Mouse (Mus musculus) heart, postnatal 0 days (tissue): ENCODE results near the gene Mfsd5. TPM values are rescaled to one million over a fixed set of nuclear protein-coding genes. Genes with fewer than 3 reads are reported as not detected.

Experiments used
- ATAC-seq: fragments of 200-750 bp; cut with Nextera tagmentation; 2 replicates; pipeline ENCODE4 v1.8.0; 2017; ENCODE audit warnings: low read depth, moderate number of reproducible peaks, moderate library complexity; ENCODE audit not compliant: insufficient read depth
- DNase-seq: peaks from one replicate; pipeline ENCODE4 v3.0.0-alpha.2; 2016; ENCODE audit warnings: low spot score
- H3K27ac ChIP-seq: fragments of 300-500 bp; sonication (generic); 2 replicates; pipeline ENCODE4 v1.5.1; 2014; ENCODE audit warnings: low read depth, mild to moderate bottlenecking
- H3K27me3 ChIP-seq: fragments of 300-500 bp; sonication (generic); 2 replicates; pipeline ENCODE4 v1.6.1; 2014; ENCODE audit warnings: low read length, mixed read lengths; ENCODE audit not compliant: control insufficient read depth, insufficient read depth
- H3K36me3 ChIP-seq: fragments of 300-500 bp; sonication (generic); replicated peaks from 2 replicates; pipeline ENCODE4 v1.6.1; 2014; ENCODE audit warnings: low read length, mixed read lengths; ENCODE audit not compliant: control insufficient read depth, insufficient read depth
- H3K4me1 ChIP-seq: fragments of 300-500 bp; sonication (generic); 2 replicates; pipeline ENCODE4 v1.6.1; 2014; ENCODE audit warnings: antibody characterized with exemption; ENCODE audit not compliant: control insufficient read depth, insufficient read depth
- H3K4me2 ChIP-seq: fragments of 300-500 bp; sonication (generic); 2 replicates; pipeline ENCODE4 v1.6.1; 2014; ENCODE audit warnings: low read depth, mild to moderate bottlenecking, low read length, moderate library complexity
- H3K4me3 ChIP-seq: fragments of 300-500 bp; sonication (generic); 2 replicates; pipeline ENCODE4 v1.5.1; 2014; ENCODE audit warnings: low read depth, low read length
- H3K9ac ChIP-seq: fragments of 300-500 bp; sonication (generic); replicated peaks from 2 replicates; pipeline ENCODE4 v1.6.1; 2014; ENCODE audit warnings: low read depth, low read length, mixed read lengths
- H3K9me3 ChIP-seq: fragments of 300-500 bp; sonication (generic); replicated peaks from 2 replicates; pipeline ENCODE4 v1.6.1; 2016; ENCODE audit warnings: low read length; ENCODE audit not compliant: control insufficient read depth
- CTCF ChIP-seq: IDR thresholded peaks from 2 replicates; pipeline ENCODE4 v1.5.1; 2016; ENCODE audit warnings: antibody characterized with exemption, control low read depth, low read depth
- EP300 ChIP-seq: IDR thresholded peaks from 2 replicates; pipeline ENCODE4 v1.6.1; 2016; ENCODE audit warnings: antibody characterized with exemption, low read depth
- WGBS: fragments of 180-500 bp; shearing (Covaris S2); extraction: QIAGEN DNeasy Blood & Tissue Kit; methylation state at CpG from one replicate; pipeline ENCODE4 v1.1.7; 2014; 5-methylcytosine and 5-hydroxymethylcytosine counted together
- polyA plus RNA-seq: library from polyadenylated mRNA; unstranded; fragments of >200 nt; fragmentation: Nextera tagmentation; extraction: Ambion mirVana; gene quantifications from 2 replicates; pipeline ENCODE4 v1.2.1, GENCODE M21; 2015
- total RNA-seq: library from RNA; depleted of rRNA; stranded (reverse); fragments of >200 nt; gene quantifications from 2 replicates; pipeline ENCODE4 v1.2.3, GENCODE M21; 2014; ENCODE audit warnings: low replicate concordance; rRNA removed

The Mfsd5 gene
- total RNA-seq (35.6 and 53.5 TPM in 2 replicates), polyA plus RNA-seq (31.4 and 34.1 TPM in 2 replicates)

GRCm38 (mm10) chr15:102279092-102279782, at the start of gene Mfsd5:
Mfsd5 (plus strand) TSS chr15:102279454.
- Histone ChIP-seq H3K4me1 (peaks cover 9% of the 10 kb centered on the region), H3K9ac (peak within 1 kb of the TSS; percentile 59), H3K27ac (peak within 1 kb of the TSS; percentile 79), H3K9me3 (no peaks in the 10 kb centered on the region), H3K4me2 (peak within 1 kb of the TSS; percentile 69), H3K36me3 (peaks cover 16% of the 10 kb centered on the region), H3K4me3 (peak within 1 kb of the TSS; percentile 74), H3K27me3 (no peaks in the 10 kb centered on the region)
- 0 out of 2 replicates have a peak, but pooled peaks have one; percentile 35 for TF ChIP-seq EP300
- TF ChIP-seq CTCF: no peak; the same call in 1 of the 2 replicates
- ATAC-seq: peak; percentile 96
- DNase-seq: peak; percentile 90
- WGBS: 1% methylated on average over 54 of the region's 65 CpGs

- TF ChIP-seq CTCF (no peak), EP300 (no peak)
- ATAC-seq (no peak), DNase-seq (no peak)
- Histone ChIP-seq H3K4me1 (no peaks in the 10 kb centered on the region; the same call in 1 of the 2 replicates), H3K9ac (no peak overlapping the region), H3K27ac (no peak overlapping the region), H3K4me2 (no peak overlapping the region), H3K36me3 (no peaks in the 10 kb centered on the region), H3K4me3 (no peak overlapping the region), H3K27me3 (no peaks in the 10 kb centered on the region), H3K9me3 (no peaks in the 10 kb centered on the region)
- WGBS: 76% methylated on average over 17 of the region's 17 CpGs
Observed at GRCm38 (mm10) chr15:102230408-102231321, 48.6 kb upstream of the Mfsd5 start.

DNA sequence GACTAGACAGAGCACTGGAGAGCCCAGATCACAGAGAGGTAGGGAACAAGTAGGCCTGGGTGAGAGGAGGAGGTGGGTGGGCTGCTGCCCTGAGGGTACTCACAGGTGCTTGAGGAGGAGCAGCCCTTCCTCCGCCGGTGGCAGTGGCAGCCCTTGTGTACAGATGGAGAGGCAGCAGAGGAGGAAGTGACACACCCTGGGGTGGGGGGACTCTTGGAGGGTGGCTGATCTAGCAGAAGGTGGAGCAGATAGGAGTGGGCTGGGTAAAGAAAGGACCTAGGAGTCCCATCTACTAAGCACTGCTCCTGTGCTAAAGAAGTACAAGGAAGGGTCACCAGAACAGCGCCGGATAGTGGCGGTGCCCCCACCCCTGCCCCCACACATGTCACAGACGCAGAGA, 47.5 kb upstream of the Mfsd5 start, which contains the start of gene Itgb7:
Itgb7 (minus strand) TSS at position 197 of the 400 bp plus-strand sequence.
- Histone ChIP-seq H3K27ac (no peak within 1 kb of the TSS), H3K9me3 (no peaks in the 10 kb centered on the region), H3K36me3 (no peaks in the 10 kb centered on the region), H3K4me3 (no peak within 1 kb of the TSS), H3K4me1 (no peaks in the 10 kb centered on the region; the same call in 1 of the 2 replicates), H3K9ac (no peak within 1 kb of the TSS), H3K27me3 (no peaks in the 10 kb centered on the region), H3K4me2 (no peak within 1 kb of the TSS)
- WGBS: 24% methylated on average over 6 of the region's 6 CpGs
- TF ChIP-seq CTCF (no peak), EP300 (no peak)
- no peak for DNase-seq
- ATAC-seq: no peak

DNA sequence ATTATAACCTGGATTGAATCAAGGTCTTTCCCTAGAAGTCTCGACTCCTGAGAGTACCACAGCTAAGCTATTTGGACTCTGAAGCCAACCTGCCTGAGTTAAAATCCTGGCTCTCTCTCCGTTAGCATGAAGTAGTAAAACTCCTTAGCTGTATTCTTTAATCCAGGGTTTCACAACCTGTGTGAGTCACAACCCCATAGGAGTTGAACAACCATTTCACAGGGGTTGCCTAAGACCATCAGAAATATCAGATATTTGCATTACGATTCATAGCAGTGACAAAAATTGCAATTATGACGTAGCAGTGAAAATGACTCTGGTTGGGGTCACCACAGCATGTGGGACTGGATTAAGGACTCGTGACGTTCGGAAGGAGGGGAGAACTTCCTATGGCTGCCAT, 46.5 kb upstream of the Mfsd5 start:
- Histone ChIP-seq H3K4me3 (no peak overlapping the region), H3K9ac (no peak overlapping the region), H3K27me3 (no peaks in the 10 kb centered on the region), H3K4me2 (no peak overlapping the region), H3K4me1 (no peaks in the 10 kb centered on the region; the same call in 1 of the 2 replicates), H3K9me3 (no peaks in the 10 kb centered on the region), H3K36me3 (no peaks in the 10 kb centered on the region), H3K27ac (no peak overlapping the region)
- 77% methylated on average over 7 of the region's 7 CpGs for WGBS
- DNase-seq (no peak), ATAC-seq (no peak)
- TF ChIP-seq EP300: no peak
- no peak for TF ChIP-seq CTCF

DNA sequence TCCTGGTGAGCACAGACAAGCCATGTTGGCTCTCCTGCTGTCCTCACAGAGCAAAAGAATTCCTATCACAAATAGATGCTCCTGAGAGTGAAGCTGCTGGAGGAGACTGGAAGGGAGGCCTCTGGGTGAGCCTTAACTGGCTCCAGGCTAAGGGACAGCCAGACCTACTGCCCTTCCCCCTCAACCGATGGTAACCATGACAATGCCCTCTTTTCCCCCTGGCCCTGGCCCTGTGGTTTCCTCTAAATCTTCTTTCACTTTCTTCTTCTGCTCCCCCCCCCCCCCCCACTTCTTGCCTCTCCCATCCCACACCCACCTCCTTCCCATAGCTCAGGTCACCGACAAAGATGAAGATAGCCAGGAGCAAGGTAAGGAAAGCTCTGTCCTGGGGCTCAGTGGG, 45.4 kb upstream of the Mfsd5 start:
- Histone ChIP-seq H3K4me3 (no peak overlapping the region), H3K36me3 (no peaks in the 10 kb centered on the region), H3K4me1 (no peaks in the 10 kb centered on the region; the same call in 1 of the 2 replicates), H3K9me3 (no peaks in the 10 kb centered on the region), H3K9ac (no peak overlapping the region), H3K4me2 (no peak overlapping the region), H3K27ac (no peak overlapping the region), H3K27me3 (no peaks in the 10 kb centered on the region)
- TF ChIP-seq CTCF (no peak), EP300 (no peak)
- 24% methylated on average over 2 of the region's 2 CpGs for WGBS
- ATAC-seq: no peak
- no peak for DNase-seq
